Mouse (Mus musculus) Patski (cell line): ENCODE measurements around the gene Ppara. TPM values are rescaled to one million over a fixed set of nuclear protein-coding genes. Genes with fewer than 3 reads are reported as not detected.
A peak's percentile ranks its signal among the peaks of the same experiment; 100 is the strongest.

Experiments used
- ATAC-seq: fragments of 100-300 bp; one replicate; pipeline ENCODE4 v1.8.0; 2021
- CTCF ChIA-PET: fragments of 350-600 bp; sonication (Branson Sonifier 250); formaldehyde crosslinking; loops from one replicate; lab custom pipeline; 2022; ENCODE audit warnings: inconsistent platforms; lab: Charles Lee
- POLR2A ChIA-PET: fragments of 350-600 bp; sonication (Branson Sonifier 250); formaldehyde crosslinking; loops from one replicate; lab custom pipeline; 2022; ENCODE audit warnings: antibody characterized with exemption, inconsistent platforms; lab: Charles Lee
- DNase-seq: peaks from one replicate; pipeline ENCODE4 v3.0.0-alpha.2; 2011; ENCODE audit warnings: low read depth, low spot score
- H3K27me3 ChIP-seq: fragments of 371-371 bp; one replicate; pipeline ENCODE4 v1.5.1; 2021
- CTCF ChIP-seq: fragments of 100-300 bp; IDR thresholded peaks from one replicate; pipeline ENCODE4 v1.5.1; 2021
- in situ Hi-C: fragments of 300-500 bp; cut with MboI; formaldehyde crosslinking; loops from 3 replicates; pipeline ENCODE4 v1.11.1; 2018; ENCODE audit warnings: low pct_unique_long_range_greater_than_20kb, mixed read lengths
- polyA plus RNA-seq: library from polyadenylated mRNA; unstranded; gene quantifications from one replicate; pipeline ENCODE4 v1.2.3, GENCODE M21; 2021

Ppara gene
- polyA plus RNA-seq, 1 experiment from 2014 or later, result 4.7 TPM

DNA sequence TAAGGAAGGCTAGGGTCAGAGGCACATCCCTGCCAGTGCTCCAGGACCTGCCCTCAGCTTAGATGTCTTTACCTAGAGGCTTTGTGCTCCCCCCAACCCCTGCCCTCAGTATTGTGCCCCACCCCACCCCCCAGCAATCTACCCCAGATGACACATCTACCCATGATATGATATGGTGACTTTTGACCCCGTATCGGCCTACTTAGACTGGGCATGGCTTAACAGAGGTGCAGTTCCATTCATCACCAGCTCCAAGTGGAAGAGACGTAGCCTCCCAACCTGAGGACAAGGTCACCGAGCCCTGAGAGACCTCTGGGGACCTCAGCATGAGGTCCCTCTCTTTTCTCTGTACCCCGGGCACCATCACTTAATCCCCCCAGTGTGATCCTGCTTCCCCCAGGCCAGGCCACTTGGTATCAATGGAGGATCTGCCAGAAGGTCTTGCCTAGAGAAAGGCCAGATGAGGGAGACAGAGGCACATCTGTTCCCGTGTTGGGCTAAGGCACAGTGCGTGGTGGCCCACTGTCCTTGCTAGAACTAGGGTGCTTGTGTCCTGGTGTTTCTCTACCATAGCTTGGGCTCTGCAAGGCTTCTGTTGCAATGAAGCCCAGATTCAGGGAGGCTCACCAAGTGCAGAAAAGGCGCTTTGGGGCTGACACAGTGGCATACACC lies 30.3 kb upstream of the Ppara start:
- H3K27me3 ChIP-seq, result no peaks in the 10 kb centered on the region
- no peak for TF ChIP-seq CTCF
- ChIA-PET POLR2A (interaction anchor here (1.1 to 1.6 kb wide), 4 partner anchors 17 to 35 kb away, joined by 3 to 4 read pairs (median 4); no protein-coding TSS in a partner anchor), CTCF (interaction anchor here (1.9 kb wide), 1 partner anchor 91 kb away, joined by 4 read pairs; no protein-coding TSS in a partner anchor)
- in situ Hi-C loops, result loop anchor here (5.0 kb wide), 1 partner anchor 92 kb away; no protein-coding TSS in a partner anchor
- DNase-seq (no peak), ATAC-seq (no peak)

DNA sequence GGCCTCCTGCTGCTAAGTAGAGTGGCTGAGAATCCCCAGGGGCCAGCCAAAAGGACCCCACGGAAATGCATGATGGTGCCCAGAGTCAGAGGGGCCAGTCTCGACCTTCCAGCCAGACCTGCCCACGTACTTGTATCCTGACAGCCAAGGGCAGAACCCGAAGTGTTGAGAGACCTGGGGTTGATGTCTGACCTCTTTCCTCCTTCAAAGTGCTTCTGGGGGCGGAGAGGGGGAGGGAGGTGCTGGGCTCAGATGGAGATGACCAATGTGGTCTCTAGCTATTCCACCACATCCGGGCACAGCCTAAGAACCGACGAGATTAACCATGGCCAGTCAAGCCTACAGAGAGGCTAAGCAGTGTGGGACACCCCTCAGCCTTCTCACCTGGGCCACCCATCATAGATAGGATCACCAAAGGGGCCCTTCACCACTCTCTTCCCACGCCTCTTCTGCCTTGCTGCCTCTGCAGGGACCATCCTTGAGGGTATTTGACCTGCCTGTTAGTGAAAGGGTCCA lies 29.7 kb upstream of the Ppara start:
- no peak for DNase-seq
- no peak for TF ChIP-seq CTCF
- ChIA-PET CTCF (interaction anchor here (1.2 to 1.9 kb wide), 2 partner anchors 92 to 94 kb away, joined by 3 to 4 read pairs; no protein-coding TSS in a partner anchor), POLR2A (interaction anchor here (1.2 to 1.5 kb wide), 3 partner anchors 24 to 93 kb away, joined by 3 to 5 read pairs (median 3); no protein-coding TSS in a partner anchor)
- in situ Hi-C loops, result no loop called here
- no peak for ATAC-seq
- H3K27me3 ChIP-seq, result no peaks in the 10 kb centered on the region

DNA sequence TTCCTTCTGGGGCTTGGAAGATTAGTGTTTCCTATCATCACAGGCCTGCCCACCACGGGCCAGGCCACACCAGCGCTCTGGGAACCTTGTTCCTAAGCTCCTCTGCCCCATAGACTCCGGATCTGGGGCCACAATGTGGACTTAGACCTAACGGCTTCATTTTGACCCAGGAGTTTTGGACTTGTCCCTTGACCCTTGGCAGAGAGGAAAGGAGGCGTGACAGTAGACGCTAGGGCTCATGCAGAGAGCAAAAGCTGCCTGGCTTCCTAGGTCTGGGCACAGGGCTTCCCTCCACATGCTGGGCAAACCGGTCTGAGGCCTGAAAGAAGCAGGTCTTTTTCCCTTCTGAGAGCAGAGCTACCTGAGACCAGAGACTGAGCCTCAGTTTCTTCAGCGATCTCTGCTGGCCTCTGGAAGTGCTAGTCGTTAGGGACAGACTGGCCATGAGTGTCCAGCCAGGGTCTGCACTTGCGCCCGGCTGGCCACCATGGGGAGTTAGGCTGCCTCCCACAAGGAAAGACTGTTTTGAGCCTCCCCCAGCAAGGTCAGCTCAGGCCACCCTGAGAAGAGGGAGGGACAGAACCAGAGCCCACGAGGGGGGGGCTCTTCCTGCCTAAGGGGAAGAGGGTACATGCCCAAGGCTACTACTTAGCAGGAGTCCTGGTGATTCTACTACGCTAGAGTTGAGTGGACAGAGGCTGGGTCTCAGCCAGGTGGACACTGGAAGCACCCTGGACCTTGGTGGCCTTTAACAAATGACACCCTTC lies 29.0 kb upstream of the Ppara start:
- in situ Hi-C loops, result no loop called here
- DNase-seq (no peak), ATAC-seq (no peak)
- no peaks in the 10 kb centered on the region for H3K27me3 ChIP-seq
- CTCF ChIA-PET, result interaction anchor here (1.2 kb wide), 1 partner anchor 95 kb away, joined by 3 read pairs; no protein-coding TSS in a partner anchor
- POLR2A ChIA-PET, result interaction anchor here (1.2 kb wide), 2 partner anchors 31 to 93 kb away, joined by 3 to 5 read pairs; no protein-coding TSS in a partner anchor
- TF ChIP-seq CTCF, result no peak

DNA sequence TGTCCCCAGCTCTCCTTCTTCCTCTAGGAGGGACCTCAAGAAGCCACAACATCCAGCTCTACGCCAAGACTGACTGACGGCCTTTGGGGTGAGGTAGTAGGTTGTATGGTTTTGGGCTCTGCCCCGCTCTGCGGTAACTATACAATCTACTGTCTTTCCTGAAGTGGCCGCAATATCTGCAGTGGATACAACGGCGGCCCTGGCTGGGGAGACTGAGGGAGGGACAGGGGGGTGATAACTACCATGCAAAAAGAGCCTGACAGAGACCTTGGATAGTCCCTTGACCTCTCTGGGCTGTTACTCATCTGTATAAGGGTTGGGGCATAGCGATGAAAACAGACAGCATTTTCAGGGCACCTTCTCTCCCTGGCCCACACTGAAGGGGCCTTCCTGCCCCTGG lies 28.3 kb upstream of the Ppara start:
- in situ Hi-C loops, result no loop called here
- ATAC-seq (no peak), DNase-seq (no peak)
- TF ChIP-seq CTCF, result no peak
- POLR2A ChIA-PET, result interaction anchor here (1.2 to 1.5 kb wide), 2 partner anchors 31 to 41 kb away, joined by 3 to 5 read pairs; no protein-coding TSS in a partner anchor
- CTCF ChIA-PET, result interaction anchor here (1.2 kb wide), 1 partner anchor 96 kb away, joined by 3 read pairs; no protein-coding TSS in a partner anchor
- H3K27me3 ChIP-seq, result no peaks in the 10 kb centered on the region

DNA sequence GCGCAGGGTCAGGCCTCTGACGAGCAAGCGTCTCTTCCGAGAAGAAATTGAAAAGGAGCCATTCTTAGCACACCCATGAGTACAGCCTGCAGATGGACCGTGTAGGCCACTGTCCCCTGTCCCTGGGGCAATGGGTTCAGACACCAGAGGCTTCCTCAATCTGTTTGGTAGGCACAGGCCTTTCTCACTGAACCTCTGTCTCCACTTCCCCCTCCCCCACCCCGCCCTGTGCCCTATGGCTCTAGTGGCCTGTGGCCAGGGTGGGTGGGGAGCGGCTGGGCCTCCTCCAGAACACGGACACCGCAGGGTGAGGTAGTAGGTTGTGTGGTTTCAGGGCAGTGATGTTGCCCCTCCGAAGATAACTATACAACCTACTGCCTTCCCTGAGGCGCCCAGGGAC lies 27.8 kb upstream of the Ppara start:
- ATAC-seq (no peak), DNase-seq (no peak)
- ChIA-PET CTCF (interaction anchor here (1.4 to 9.1 kb wide), 3 partner anchors 40 to 108 kb away, joined by 3 to 113 read pairs (median 17); no protein-coding TSS in a partner anchor), POLR2A (interaction anchor here (1.0 to 4.5 kb wide), 5 partner anchors 24 to 96 kb away, joined by 3 to 31 read pairs (median 4); no protein-coding TSS in a partner anchor)
- TF ChIP-seq CTCF, result no peak
- in situ Hi-C loops, result no loop called here
- H3K27me3 ChIP-seq, result no peaks in the 10 kb centered on the region

DNA sequence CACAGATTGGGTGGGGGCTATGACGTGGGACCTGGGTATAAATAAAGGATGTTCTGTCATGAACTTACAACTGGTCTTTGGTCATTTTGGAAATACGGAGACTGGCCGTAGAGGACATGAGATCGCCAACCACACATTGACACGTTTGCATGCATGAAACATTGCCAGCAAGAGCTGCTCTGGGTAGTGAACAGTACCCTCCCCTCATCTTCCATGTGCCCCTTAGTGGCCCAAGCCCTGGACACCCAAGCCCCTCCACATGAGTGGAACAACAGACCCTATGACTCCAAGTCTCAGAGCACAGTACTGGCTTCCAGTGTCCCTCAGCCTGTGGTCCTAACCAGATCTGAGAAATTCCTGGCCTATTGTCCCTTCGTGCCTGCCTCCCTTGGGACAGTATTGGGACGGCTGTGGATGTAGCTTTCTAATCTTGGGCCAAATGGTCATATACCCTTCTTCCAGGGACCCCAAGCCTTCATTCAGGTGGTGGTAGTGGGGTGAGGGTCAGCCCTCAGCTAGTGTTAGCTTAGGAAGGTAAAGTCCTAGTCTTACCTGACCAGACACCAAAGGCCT lies 27.2 kb upstream of the Ppara start:
- in situ Hi-C loops, result no loop called here

DNA sequence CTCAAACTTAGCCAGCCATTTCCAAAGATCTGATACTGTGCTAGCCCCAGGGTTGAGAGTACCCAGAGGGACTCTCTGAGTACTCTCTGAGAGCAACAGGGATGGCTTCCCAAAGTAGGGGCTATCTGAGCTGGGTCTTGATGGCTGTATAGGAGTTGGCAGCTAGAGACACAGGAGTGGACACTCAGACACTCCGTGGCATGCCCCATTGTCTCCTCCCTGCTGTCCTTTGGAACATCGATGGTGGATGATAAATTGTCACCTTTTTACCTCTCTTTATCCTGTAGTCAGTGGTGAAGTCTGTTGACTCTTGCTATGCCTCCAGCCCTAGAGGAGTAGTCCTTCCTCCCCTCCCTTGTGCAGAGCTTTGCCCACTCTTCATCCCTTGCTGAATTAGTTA lies 26.6 kb upstream of the Ppara start:
- no peak for ATAC-seq
- in situ Hi-C loops, result no loop called here
- no peak for TF ChIP-seq CTCF
- no peak for DNase-seq
- POLR2A ChIA-PET, result interaction anchor here (1.0 to 4.5 kb wide), 10 partner anchors 21 to 107 kb away, joined by 3 to 31 read pairs (median 6); no protein-coding TSS in a partner anchor
- no peaks in the 10 kb centered on the region for H3K27me3 ChIP-seq
- CTCF ChIA-PET, result interaction anchor here (1.2 to 9.1 kb wide), 5 partner anchors 28 to 110 kb away, joined by 3 to 113 read pairs (median 13); no protein-coding TSS in a partner anchor

More for the DNA sequence above, 27.2 kb upstream of the Ppara start:
- no peak for TF ChIP-seq CTCF
- no peak for DNase-seq
- H3K27me3 ChIP-seq, result no peaks in the 10 kb centered on the region
- CTCF ChIA-PET, result interaction anchor here (1.2 to 9.1 kb wide), 5 partner anchors 27 to 109 kb away, joined by 3 to 113 read pairs (median 13); no protein-coding TSS in a partner anchor
- ATAC-seq, result no peak
- POLR2A ChIA-PET, result interaction anchor here (1.0 to 4.5 kb wide), 7 partner anchors 21 to 97 kb away, joined by 3 to 31 read pairs (median 5); no protein-coding TSS in a partner anchor

DNA sequence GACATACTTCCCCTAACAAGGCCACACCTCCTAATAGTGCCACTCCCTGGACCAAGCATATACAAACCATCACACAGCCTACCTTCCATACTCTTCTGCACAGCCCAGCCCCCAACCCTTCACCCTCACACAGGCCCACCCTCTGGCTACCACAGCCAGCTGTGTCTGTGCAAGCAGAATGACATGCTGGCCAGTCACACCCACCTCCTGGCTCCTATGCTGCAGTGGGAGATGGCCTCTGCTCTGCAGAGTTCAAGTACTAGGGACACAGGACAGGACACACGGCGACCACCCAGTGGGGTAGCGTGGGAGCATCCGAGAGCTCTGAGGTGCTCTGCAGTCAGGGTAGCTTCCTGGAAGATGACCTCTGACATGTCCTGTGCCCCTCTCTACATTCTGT lies 25.9 kb upstream of the Ppara start:
- in situ Hi-C loops, result no loop called here
- no peak for TF ChIP-seq CTCF
- POLR2A ChIA-PET, result interaction anchor here (1.4 to 4.5 kb wide), 10 partner anchors 22 to 107 kb away, joined by 3 to 31 read pairs (median 6); no protein-coding TSS in a partner anchor
- CTCF ChIA-PET, result interaction anchor here (1.2 to 9.1 kb wide), 5 partner anchors 28 to 228 kb away, joined by 3 to 113 read pairs (median 13); no protein-coding TSS in a partner anchor
- H3K27me3 ChIP-seq, result no peaks in the 10 kb centered on the region
- no peak for DNase-seq
- peak; percentile 15 for ATAC-seq

DNA sequence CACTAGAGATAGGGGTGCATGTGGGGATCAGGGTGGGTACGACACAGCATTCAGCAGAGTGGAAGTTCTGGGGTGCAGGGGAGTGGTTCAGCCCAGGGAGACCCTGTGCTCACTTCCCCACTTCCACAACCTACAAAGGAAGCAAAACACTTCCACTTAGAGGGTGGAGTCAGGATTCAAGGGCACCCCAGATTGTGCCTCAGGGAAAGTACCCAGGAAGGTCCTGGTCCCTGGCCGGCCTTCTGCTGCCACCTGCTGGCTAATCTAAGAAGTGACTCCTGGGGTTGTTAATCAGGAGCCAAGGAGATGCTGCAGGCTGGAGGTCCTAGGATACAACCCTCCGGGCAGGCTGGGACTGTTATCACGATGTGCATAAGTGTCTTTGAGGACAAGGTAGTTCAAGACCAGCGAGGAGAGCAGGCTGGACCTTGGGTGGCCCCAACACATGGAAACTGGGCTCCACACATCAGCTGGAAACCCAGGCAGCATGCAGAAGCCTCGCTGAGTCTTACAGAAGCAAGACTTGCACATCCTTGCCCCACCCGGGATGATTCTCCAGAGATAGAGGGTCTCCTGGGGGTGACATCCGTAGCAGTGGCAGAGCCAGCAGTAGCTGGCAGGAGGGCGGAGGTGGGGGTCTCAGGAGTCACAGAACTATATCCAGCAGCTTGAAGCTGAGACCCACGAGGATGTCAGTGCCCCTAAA lies 25.4 kb upstream of the Ppara start:
- DNase-seq (no peak), ATAC-seq (peak; percentile 58)
- no peak for TF ChIP-seq CTCF
- no peaks in the 10 kb centered on the region for H3K27me3 ChIP-seq
- in situ Hi-C loops, result no loop called here
- POLR2A ChIA-PET, result interaction anchor here (0.8 to 4.5 kb wide), 13 partner anchors 11 to 108 kb away, joined by 3 to 31 read pairs (median 7); no protein-coding TSS in a partner anchor
- CTCF ChIA-PET, result interaction anchor here (0.7 to 9.1 kb wide), 12 partner anchors 14 to 394 kb away, joined by 3 to 113 read pairs (median 4); no protein-coding TSS in a partner anchor
